7 mouse cellular contexts compared by ENCODE assay signal in genomic region chr7:63858571-63859152, GRCm38 (mm10). TPM values are rescaled to one million over a fixed set of nuclear protein-coding genes. Genes with fewer than 3 reads are reported as not detected.
DNase-seq lines count a peak whose midpoint lies in the region; ATAC-seq lines count a peak whose summit lies in the region.

No protein-coding gene starts in this region.

- H3K4me3 ChIP-seq in embryonic facial prominence, embryonic 11.5 days (ENCODE audit: low read depth, low read length): peak overlapping the region; percentile 29
- H3K4me3 ChIP-seq in limb, embryonic 10.5 days: peak overlapping the region; percentile 54
- peak overlapping the region; percentile 34 for H3K4me3 ChIP-seq in midbrain, embryonic 12.5 days

- no peaks in the 10 kb centered on the region; the same call in 1 of the 2 replicates for H3K4me1 ChIP-seq in embryonic facial prominence, embryonic 11.5 days (ENCODE audit: control insufficient read depth, insufficient read depth, low read length)
- peaks cover 10% of the 10 kb centered on the region for H3K4me1 ChIP-seq in limb, embryonic 10.5 days
- no peaks in the 10 kb centered on the region for H3K4me1 ChIP-seq in midbrain, embryonic 12.5 days

- DNase-seq in adrenal gland, postnatal 14 days: peak; percentile 95
- peak; percentile 85 for DNase-seq in embryonic facial prominence, embryonic 11.5 days (ENCODE audit: low spot score)
- peak; percentile 95 to 98 for DNase-seq in heart, adult 18-20 months
- DNase-seq in kidney, adult 18-20 months: peak; percentile 93
- peak; percentile 84 for DNase-seq in limb, embryonic 10.5 days (ENCODE audit: low spot score)
- DNase-seq in spleen, adult 12 weeks (ENCODE audit: low spot score): peak; percentile 60

- peak overlapping the region; percentile 46 for H3K9ac ChIP-seq in embryonic facial prominence, embryonic 11.5 days (replicated peaks; ENCODE audit: low read length)
- H3K9ac ChIP-seq in midbrain, embryonic 12.5 days (replicated peaks): 0 out of 2 replicates have a peak overlapping the region, but pooled peaks have one; percentile 4

- H3K4me2 ChIP-seq in embryonic facial prominence, embryonic 11.5 days (ENCODE audit: low read depth, low read length): peak overlapping the region; percentile 70
- H3K4me2 ChIP-seq in midbrain, embryonic 12.5 days (replicated peaks): peak overlapping the region; percentile 53

- ATAC-seq in embryonic facial prominence, embryonic 11.5 days (replicated peaks; ENCODE audit: insufficient number of reproducible peaks, low FRiP score, low TSS enrichment, low read depth): peak; percentile 66; the same call in 1 of the 2 replicates
- ATAC-seq in midbrain, embryonic 12.5 days (ENCODE audit: low FRiP score, low read depth): peak; percentile 64

- H3K9me3 ChIP-seq in embryonic facial prominence, embryonic 11.5 days (replicated peaks; ENCODE audit: control insufficient read depth, low read length): no peaks in the 10 kb centered on the region
- no peaks in the 10 kb centered on the region for H3K9me3 ChIP-seq in limb, embryonic 10.5 days (replicated peaks)
- H3K9me3 ChIP-seq in midbrain, embryonic 12.5 days: no peaks in the 10 kb centered on the region

- no peak overlapping the region for H3K27ac ChIP-seq in embryonic facial prominence, embryonic 11.5 days (replicated peaks; ENCODE audit: low read depth, low read length)
- H3K27ac ChIP-seq in limb, embryonic 10.5 days: peak overlapping the region; percentile 76
- H3K27ac ChIP-seq in midbrain, embryonic 12.5 days (replicated peaks): no peak overlapping the region

- 2% methylated on average over 21 of the region's 22 CpGs for WGBS in embryonic facial prominence, embryonic 11.5 days
- WGBS in limb, embryonic 10.5 days: 5% methylated on average over 22 of the region's 22 CpGs
- 5% methylated on average over 22 of the region's 22 CpGs for WGBS in midbrain, embryonic 12.5 days

- no peaks in the 10 kb centered on the region for H3K27me3 ChIP-seq in embryonic facial prominence, embryonic 11.5 days (ENCODE audit: control insufficient read depth, insufficient read depth, low read length)
- no peaks in the 10 kb centered on the region for H3K27me3 ChIP-seq in limb, embryonic 10.5 days (ENCODE audit: low read depth, poor library complexity, severe bottlenecking)
- no peaks in the 10 kb centered on the region; the same call in 1 of the 2 replicates for H3K27me3 ChIP-seq in midbrain, embryonic 12.5 days

- H3K36me3 ChIP-seq in embryonic facial prominence, embryonic 11.5 days (replicated peaks; ENCODE audit: control insufficient read depth, insufficient read depth, low read depth, low read length): no peaks in the 10 kb centered on the region
- no peaks in the 10 kb centered on the region for H3K36me3 ChIP-seq in limb, embryonic 10.5 days
- H3K36me3 ChIP-seq in midbrain, embryonic 12.5 days: no peaks in the 10 kb centered on the region

RNA-seq across cellular contexts. Expression of gene E030018B13Rik, which starts 58.0 kb away (rescaled TPM):
- not detected in 2 replicates for total RNA-seq in adrenal gland, postnatal 14 days (2021)
- not detected in 2 replicates for polyA plus RNA-seq in embryonic facial prominence, embryonic 11.5 days (2014; fragmentation: Nextera tagmentation; extraction: Ambion mirVana)
- total RNA-seq in heart, adult 18-20 months (2021): not detected
- not detected in 2 replicates for polyA plus RNA-seq in limb, embryonic 10.5 days (2016; fragmentation: Nextera tagmentation; extraction: Ambion mirVana)
- not detected in 2 replicates for polyA plus RNA-seq in midbrain, embryonic 12.5 days (2016; fragmentation: Nextera tagmentation; extraction: Ambion mirVana)
